Mouse (Mus musculus) heart, postnatal 4 days (tissue): Measurements from ENCODE around the gene Gm11939. TPM values are rescaled to one million over a fixed set of nuclear protein-coding genes. Genes with fewer than 3 reads are reported as not detected.

ENCODE experiments used
- total RNA-seq, 2 experiments: library from RNA; stranded (reverse); gene quantifications; 2 replicates each; pipeline ENCODE4 v1.2.3; 2021

Gene Gm11939
- total RNA-seq, 2 experiments from 2014 or later = not detected

Other genes with a start within 250 kb of the Gm11939 start
- under 1 TPM; 0.14 to 0.31 TPM for gene Krt25, start 236.5 kb downstream of the Gm11939 start, total RNA-seq
- not detected for gene Krt26, start 221.5 kb downstream of the Gm11939 start, total RNA-seq
- not detected for gene Krt27, start 208.4 kb downstream of the Gm11939 start, total RNA-seq
- not detected for gene Krt28, start 184.6 kb downstream of the Gm11939 start, total RNA-seq
- gene Krt10, start 170.1 kb downstream of the Gm11939 start, total RNA-seq = 1 to 10 TPM; 8.6 to 9.5 TPM
- not detected for gene Krt12, start 137.2 kb downstream of the Gm11939 start, total RNA-seq
- gene Krt20, start 121.3 kb downstream of the Gm11939 start, total RNA-seq = under 1 TPM; 0.21 to 0.79 TPM
- gene Krt23, start 66.3 kb downstream of the Gm11939 start, total RNA-seq = not detected
- gene Krt39, start 38.1 kb downstream of the Gm11939 start, total RNA-seq = not detected
- gene Krt40, start 16.3 kb downstream of the Gm11939 start, total RNA-seq = not detected
- gene Krtap3-3, start 8.6 kb downstream of the Gm11939 start, total RNA-seq = not detected
- not detected for gene Krtap3-2, start 2.6 kb downstream of the Gm11939 start, total RNA-seq
- gene Krtap3-1, start 7.2 kb upstream of the Gm11939 start, total RNA-seq = not detected
- not detected for gene Krtap1-5, start 21.6 kb upstream of the Gm11939 start, total RNA-seq
- not detected for gene Krtap1-4, start 24.2 kb upstream of the Gm11939 start, total RNA-seq
- gene Krtap1-3, start 31.9 kb upstream of the Gm11939 start, total RNA-seq = not detected
- not detected for gene Krtap9-3, start 38.6 kb upstream of the Gm11939 start, total RNA-seq
- gene Gm11938, start 43.8 kb upstream of the Gm11939 start, total RNA-seq = not detected
- not detected for gene Gm11937, start 50.7 kb upstream of the Gm11939 start, total RNA-seq
- gene Krtap2-4, start 55.4 kb upstream of the Gm11939 start, total RNA-seq = not detected
- not detected for gene Gm11562, start 61.0 kb upstream of the Gm11939 start, total RNA-seq
- not detected for gene Krtap4-1, start 68.8 kb upstream of the Gm11939 start, total RNA-seq
- gene Krtap4-2, start 75.6 kb upstream of the Gm11939 start, total RNA-seq = not detected
- gene Krtap4-7, start 84.6 kb upstream of the Gm11939 start, total RNA-seq = not detected
- not detected for gene Gm11555, start 90.8 kb upstream of the Gm11939 start, total RNA-seq
- gene Gm11563, start 99.5 kb upstream of the Gm11939 start, total RNA-seq = not detected
- not detected for gene Krtap4-6, start 106.5 kb upstream of the Gm11939 start, total RNA-seq
- gene Gm14190, start 131.3 kb upstream of the Gm11939 start, total RNA-seq = not detected
- gene Gm14180, start 174.8 kb upstream of the Gm11939 start, total RNA-seq = not detected
- gene Gm11595, start 213.4 kb upstream of the Gm11939 start, total RNA-seq = not detected
- not detected for gene Krtap4-8, start 221.2 kb upstream of the Gm11939 start, total RNA-seq
- gene Krtap4-9, start 225.7 kb upstream of the Gm11939 start, total RNA-seq = not detected
- gene Gm11596, start 234.0 kb upstream of the Gm11939 start, total RNA-seq = not detected
- not detected for gene Gm11569, start 239.5 kb upstream of the Gm11939 start, total RNA-seq
- not detected for gene Gm11554, start 245.0 kb upstream of the Gm11939 start, total RNA-seq